Mouse (Mus musculus): ENCODE data around the gene Sebox. TPM values are rescaled to one million over a fixed set of nuclear protein-coding genes. Genes with fewer than 3 reads are reported as not detected.

Sebox gene
- polyA plus RNA-seq, 1 experiment from 2014 or later, result not detected

- H3K9ac ChIP-seq, result no peak overlapping the region
- H3K4me2 ChIP-seq (replicated peaks), result no peak overlapping the region
- no peaks in the 10 kb centered on the region for H3K27me3 ChIP-seq (replicated peaks)
- no peak overlapping the region for H3K27ac ChIP-seq
- H3K4me3 ChIP-seq, result no peak overlapping the region
- WGBS, result 87% methylated on average over 7 of the region's 7 CpGs
- ATAC-seq (ENCODE audit: low FRiP score, low read depth), result no peak
- peaks cover 11% of the 10 kb centered on the region; the same call in 1 of the 2 replicates for H3K36me3 ChIP-seq
- peaks cover 11% of the 10 kb centered on the region for H3K4me1 ChIP-seq
- H3K9me3 ChIP-seq, result no peaks in the 10 kb centered on the region
Observed at GRCm38 (mm10) chr11:78467515-78467914, 35.7 kb upstream of the Sebox start.

- H3K4me1 ChIP-seq, result peaks cover 11% of the 10 kb centered on the region
- H3K36me3 ChIP-seq, result peaks cover 12% of the 10 kb centered on the region; the same call in 1 of the 2 replicates
- WGBS, result 68% methylated on average over 3 of the region's 3 CpGs
- no peak overlapping the region for H3K4me2 ChIP-seq (replicated peaks)
- no peaks in the 10 kb centered on the region for H3K9me3 ChIP-seq
- no peak overlapping the region for H3K4me3 ChIP-seq
- ATAC-seq (ENCODE audit: low FRiP score, low read depth), result no peak
- no peak overlapping the region for H3K27ac ChIP-seq
- H3K27me3 ChIP-seq (replicated peaks), result no peaks in the 10 kb centered on the region
- no peak overlapping the region for H3K9ac ChIP-seq
Observed at GRCm38 (mm10) chr11:78467932-78468331, 35.3 kb upstream of the Sebox start.

GRCm38 (mm10) chr11:78471326-78472103, 31.7 kb upstream of the Sebox start:
- WGBS, result 91% methylated on average over 10 of the region's 10 CpGs
- no peak overlapping the region for H3K4me3 ChIP-seq
- no peak overlapping the region for H3K9ac ChIP-seq
- no peaks in the 10 kb centered on the region for H3K9me3 ChIP-seq
- H3K27ac ChIP-seq, result no peak overlapping the region
- H3K4me1 ChIP-seq, result peaks cover 1% of the 10 kb centered on the region
- ATAC-seq (ENCODE audit: low FRiP score, low read depth), result no peak
- no peaks in the 10 kb centered on the region for H3K27me3 ChIP-seq (replicated peaks)
- H3K36me3 ChIP-seq, result peaks cover 30% of the 10 kb centered on the region; the same call in 1 of the 2 replicates
- no peak overlapping the region for H3K4me2 ChIP-seq (replicated peaks)

GRCm38 (mm10) chr11:78475289-78475688, 28.0 kb upstream of the Sebox start:
- Histone ChIP-seq H3K27ac (no peak overlapping the region), H3K4me1 (no peaks in the 10 kb centered on the region), H3K9me3 (no peaks in the 10 kb centered on the region), H3K36me3 (peaks cover 38% of the 10 kb centered on the region; the same call in 1 of the 2 replicates), H3K4me3 (no peak overlapping the region), H3K27me3 (replicated peaks) (no peaks in the 10 kb centered on the region), H3K9ac (no peak overlapping the region), H3K4me2 (replicated peaks) (no peak overlapping the region)
- no peak for ATAC-seq (ENCODE audit: low FRiP score, low read depth)
- 81% methylated on average over 3 of the region's 3 CpGs for WGBS

DNA sequence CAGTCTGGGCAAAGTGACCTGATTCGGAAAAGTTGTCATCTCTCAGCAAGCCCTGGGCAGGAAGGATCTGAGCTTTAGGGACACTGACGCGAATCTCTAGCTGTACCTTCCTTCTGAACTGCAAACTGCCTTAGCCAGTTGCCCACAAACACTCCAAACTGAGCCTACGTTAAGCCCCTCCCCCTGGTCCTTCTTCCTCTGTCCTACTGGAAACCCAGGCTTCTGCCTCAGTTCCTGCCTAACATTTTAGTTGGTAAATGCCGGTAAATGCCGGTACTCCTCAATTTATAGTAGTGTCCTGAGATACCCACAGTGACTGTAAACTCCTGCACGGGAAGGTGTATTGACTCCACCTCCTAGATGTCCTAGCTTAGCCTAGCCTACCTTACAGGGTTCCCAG, 19.6 kb upstream of the Sebox start:
- H3K9ac ChIP-seq, result no peak overlapping the region
- no peak overlapping the region for H3K4me2 ChIP-seq (replicated peaks)
- peaks cover 47% of the 10 kb centered on the region for H3K36me3 ChIP-seq
- no peak for ATAC-seq (ENCODE audit: low FRiP score, low read depth)
- no peaks in the 10 kb centered on the region for H3K9me3 ChIP-seq
- H3K4me1 ChIP-seq, result no peaks in the 10 kb centered on the region
- peaks cover 21% of the 10 kb centered on the region for H3K27me3 ChIP-seq (replicated peaks)
- WGBS, result 62% methylated on average over 7 of the region's 7 CpGs
- H3K4me3 ChIP-seq, result no peak overlapping the region
- no peak overlapping the region for H3K27ac ChIP-seq

- WGBS, result 2% methylated on average over 8 of the region's 8 CpGs
Observed at GRCm38 (mm10) chr11:78488168-78488567, 15.1 kb upstream of the Sebox start.

GRCm38 (mm10) chr11:78490781-78491241, 12.4 kb upstream of the Sebox start:
- 0 out of 2 replicates have a peak, but pooled peaks have one; percentile 48 for ATAC-seq (ENCODE audit: low FRiP score, low read depth)
- 0 out of 2 replicates have a peak overlapping the region, but pooled peaks have one; percentile 48 for H3K9ac ChIP-seq
- WGBS, result 11% methylated on average over 48 of the region's 48 CpGs

More at GRCm38 (mm10) chr11:78488168-78488567, 15.1 kb upstream of the Sebox start:
- H3K27ac ChIP-seq, result no peak overlapping the region
- peaks cover 21% of the 10 kb centered on the region for H3K36me3 ChIP-seq
- H3K9me3 ChIP-seq, result no peaks in the 10 kb centered on the region
- H3K4me3 ChIP-seq, result no peak overlapping the region
- peaks cover 11% of the 10 kb centered on the region for H3K4me1 ChIP-seq
- no peak overlapping the region for H3K4me2 ChIP-seq (replicated peaks)
- H3K9ac ChIP-seq, result no peak overlapping the region
- H3K27me3 ChIP-seq (replicated peaks), result peaks cover 54% of the 10 kb centered on the region
- no peak for ATAC-seq (ENCODE audit: low FRiP score, low read depth)

GRCm38 (mm10) chr11:78495904-78496303, 7.3 kb upstream of the Sebox start:
- WGBS, result 6% methylated on average over 6 of the region's 6 CpGs
- Histone ChIP-seq H3K4me2 (replicated peaks) (peak overlapping the region; percentile 94), H3K36me3 (no peaks in the 10 kb centered on the region), H3K4me1 (peaks cover 18% of the 10 kb centered on the region), H3K4me3 (peak overlapping the region; percentile 74; the same call in 1 of the 2 replicates), H3K27ac (no peak overlapping the region), H3K27me3 (replicated peaks) (peaks cover 41% of the 10 kb centered on the region), H3K9ac (peak overlapping the region; percentile 26; the same call in 1 of the 2 replicates), H3K9me3 (no peaks in the 10 kb centered on the region)
- no peak for ATAC-seq (ENCODE audit: low FRiP score, low read depth)

More at GRCm38 (mm10) chr11:78490781-78491241, 12.4 kb upstream of the Sebox start:
- H3K27me3 ChIP-seq (replicated peaks), result peaks cover 57% of the 10 kb centered on the region
- no peak overlapping the region for H3K27ac ChIP-seq
- peaks cover 14% of the 10 kb centered on the region for H3K4me1 ChIP-seq
- H3K36me3 ChIP-seq, result peaks cover 17% of the 10 kb centered on the region
- peak overlapping the region; percentile 21 for H3K4me3 ChIP-seq
- peak overlapping the region; percentile 58 for H3K4me2 ChIP-seq (replicated peaks)
- no peaks in the 10 kb centered on the region for H3K9me3 ChIP-seq

- Histone ChIP-seq H3K9ac (peak overlapping the region; percentile 87), H3K27ac (peak overlapping the region; percentile 82), H3K36me3 (no peaks in the 10 kb centered on the region), H3K4me1 (peaks cover 15% of the 10 kb centered on the region), H3K4me3 (peak overlapping the region; percentile 74), H3K9me3 (no peaks in the 10 kb centered on the region), H3K27me3 (replicated peaks) (peaks cover 38% of the 10 kb centered on the region), H3K4me2 (replicated peaks) (peak overlapping the region; percentile 94)
- peak; percentile 84 for ATAC-seq (ENCODE audit: low FRiP score, low read depth)
- WGBS, result under 1% methylated on average over 44 of the region's 44 CpGs
Observed at GRCm38 (mm10) chr11:78497071-78497541, 6.1 kb upstream of the Sebox start.

DNA sequence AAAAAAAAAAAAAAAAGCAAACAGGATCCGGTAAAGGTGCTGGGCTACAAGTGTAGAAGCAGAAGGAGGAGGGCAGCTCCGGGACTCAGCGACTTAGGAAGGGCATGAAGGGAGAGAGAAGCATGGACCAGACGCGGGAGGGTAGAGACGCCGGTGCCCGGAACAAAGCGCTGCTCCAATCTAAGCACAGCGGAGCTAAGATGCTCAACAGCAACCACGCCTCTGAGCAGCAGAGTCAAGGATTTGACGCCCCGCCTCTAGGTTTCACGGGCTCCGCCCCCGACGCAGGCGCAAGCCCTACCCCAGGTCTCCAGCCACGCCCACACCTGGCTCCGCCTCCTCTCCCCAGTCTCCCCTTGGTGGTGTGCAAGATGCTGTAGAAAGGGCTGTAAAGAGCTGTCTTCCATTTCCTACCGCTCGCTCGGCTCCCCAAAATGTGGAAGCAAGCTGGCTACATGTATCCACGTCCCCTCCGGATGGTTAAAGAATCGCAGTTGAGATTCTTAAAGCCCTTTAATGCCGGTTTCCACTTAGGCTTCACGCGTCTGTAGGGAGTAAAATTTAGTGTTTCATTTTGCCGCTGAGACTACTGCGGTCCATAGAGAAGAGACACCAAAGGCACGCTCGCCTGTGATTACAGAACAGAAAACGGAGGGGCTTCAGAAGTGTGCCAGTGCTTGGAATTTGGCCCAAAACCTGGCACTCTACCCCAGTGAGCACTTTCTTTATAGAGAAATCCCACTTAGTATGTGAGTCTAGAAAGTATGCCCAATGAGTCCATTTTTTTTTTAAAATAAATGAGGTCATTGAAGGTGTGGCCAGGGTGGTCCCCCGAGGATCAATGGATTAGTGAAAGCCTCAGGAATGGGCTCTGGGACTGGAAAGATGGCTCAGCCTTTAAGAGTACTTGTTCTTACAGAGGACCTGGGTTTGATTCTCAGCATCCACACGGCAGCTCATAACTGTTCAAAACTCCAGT, 5.4 kb upstream of the Sebox start, which contains the start of gene Sarm1:
Sarm1 (minus strand) TSS at position 211 of the 979 bp plus-strand sequence.
- Histone ChIP-seq H3K4me1 (peaks cover 15% of the 10 kb centered on the region), H3K4me2 (replicated peaks) (peak within 1 kb of the TSS; percentile 94), H3K27ac (peak within 1 kb of the TSS; percentile 82), H3K27me3 (replicated peaks) (peaks cover 38% of the 10 kb centered on the region), H3K9me3 (no peaks in the 10 kb centered on the region), H3K4me3 (peak within 1 kb of the TSS; percentile 74), H3K36me3 (no peaks in the 10 kb centered on the region), H3K9ac (peak within 1 kb of the TSS; percentile 87)
- 3% methylated on average over 36 of the region's 36 CpGs for WGBS
- peak; percentile 95 for ATAC-seq (ENCODE audit: low FRiP score, low read depth)

DNA sequence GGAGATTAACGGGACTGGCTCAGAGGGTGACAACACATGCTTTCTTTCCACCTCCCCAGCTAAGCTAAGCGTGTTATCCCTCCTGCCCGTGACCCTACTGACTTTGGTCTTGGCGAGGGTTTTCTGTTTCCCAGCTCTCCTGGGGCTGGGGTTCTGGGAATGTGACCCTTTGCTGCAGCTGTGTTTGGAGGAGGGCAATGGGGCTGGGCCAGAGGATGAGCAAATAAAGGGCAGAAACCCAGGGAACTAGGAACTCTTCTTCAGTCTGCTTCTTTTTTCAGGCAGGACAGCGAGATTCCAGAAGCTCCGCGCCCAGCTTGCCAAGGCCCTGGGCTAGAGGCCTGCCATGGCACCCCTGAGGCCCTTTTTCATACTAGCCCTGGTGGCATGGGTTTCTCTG, 4.2 kb upstream of the Sebox start, which contains the start of gene Vtn:
Vtn (plus strand) TSS at position 88 of the 400 bp plus-strand sequence.
- Histone ChIP-seq H3K27me3 (replicated peaks) (peaks cover 38% of the 10 kb centered on the region), H3K4me1 (peaks cover 15% of the 10 kb centered on the region), H3K27ac (peak within 1 kb of the TSS; percentile 62; the same call in 1 of the 2 replicates), H3K4me3 (peak within 1 kb of the TSS; percentile 74), H3K9ac (peak within 1 kb of the TSS; percentile 87), H3K9me3 (no peaks in the 10 kb centered on the region), H3K4me2 (replicated peaks) (peak within 1 kb of the TSS; percentile 94), H3K36me3 (no peaks in the 10 kb centered on the region)
- no peak for ATAC-seq (ENCODE audit: low FRiP score, low read depth)
- 57% methylated on average over 7 of the region's 7 CpGs for WGBS

Data from neural tube, embryonic 12.5 days (tissue).